Mouse (Mus musculus) ES-Bruce4 (cell line): Measurements from ENCODE around the gene Lef1.

Source experiments
- EP300 ChIP-seq: IDR thresholded peaks from 2 replicates; pipeline ENCODE4 v1.6.1; 2011; ENCODE audit warnings: low read depth, low read length; ENCODE audit not compliant: insufficient read depth
- POLR2A ChIP-seq: IDR thresholded peaks from one replicate; pipeline ENCODE4 v1.8.1; 2011; ENCODE audit warnings: low read length; ENCODE audit not compliant: insufficient read depth

DNA sequence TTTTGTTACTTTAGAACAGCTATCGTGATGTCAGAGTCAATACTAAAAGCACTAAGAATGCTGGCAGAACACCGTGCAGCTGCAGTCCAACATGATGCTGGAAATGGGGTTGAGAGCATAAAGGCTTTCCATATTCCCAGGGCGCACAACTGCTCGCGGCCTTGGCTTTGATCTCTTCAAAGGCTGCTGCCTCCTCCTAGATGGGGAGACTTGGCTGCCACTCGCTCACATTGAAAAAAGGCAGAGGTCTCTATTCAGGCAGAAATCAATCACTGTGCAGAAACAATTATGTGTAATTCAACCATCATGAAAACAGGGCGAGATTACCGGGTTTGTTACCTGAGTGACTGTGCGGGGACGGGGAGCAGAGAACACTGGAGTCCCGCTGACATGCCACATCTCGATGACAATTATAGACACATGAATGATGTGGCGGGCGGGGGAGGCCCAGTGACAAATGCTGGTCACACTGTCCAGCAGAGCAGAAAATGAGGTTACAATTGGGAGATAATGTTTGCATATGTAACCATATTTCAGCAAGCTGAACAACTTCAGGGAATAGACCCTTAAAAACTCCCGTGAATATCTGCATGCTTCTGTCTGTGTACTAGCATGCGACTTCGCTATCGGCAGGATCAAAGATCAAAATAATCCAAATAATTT, 27.0 kb downstream of the Lef1 start:
- TF ChIP-seq POLR2A: no peak
- no peak for TF ChIP-seq EP300
